Comparison of ENCODE assay signal across 25 mouse cellular contexts in the genomic region with DNA sequence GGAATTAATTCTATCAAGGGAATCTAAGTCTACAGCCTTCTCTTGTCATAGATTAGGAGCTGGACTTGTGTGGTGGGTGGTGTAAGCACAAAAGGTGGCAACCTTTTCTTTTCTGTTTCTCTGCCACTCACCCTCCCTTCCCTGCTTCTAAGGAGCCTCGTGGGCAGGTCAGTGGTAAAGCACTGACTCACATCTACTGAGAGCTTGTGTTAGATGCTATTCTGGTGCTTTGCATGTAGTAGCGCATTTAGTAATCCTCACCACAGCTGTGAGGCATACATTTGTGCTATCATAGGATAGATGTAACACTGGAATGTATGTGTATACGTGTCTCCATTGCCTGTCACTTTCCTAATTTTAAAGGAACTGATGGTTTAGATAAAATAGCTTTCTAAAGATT.
A peak's percentile ranks its signal among the peaks of the same experiment; 100 is the strongest.
DNase-seq lines count a peak whose midpoint lies in the region; ATAC-seq and TF ChIP-seq lines count a peak whose summit lies in the region.
"Had no signal": no experiment of that assay in that cellular context is flagged by ENCODE, and none has a peak within 500 bp of the region (broad histone marks: within the 10 kb centered on the region; RNA-seq: fewer than 3 reads in every experiment).

No protein-coding gene starts in this region.

- no peak overlapping the region for H3K4me2 ChIP-seq in heart, embryonic 15.5 days
- H3K4me2 ChIP-seq in CH12.LX (ENCODE audit: insufficient read depth, low read depth, poor library complexity, severe bottlenecking): no peak overlapping the region
- H3K4me2 ChIP-seq: embryonic facial prominence, embryonic 13.5 days; forebrain, embryonic 13.5 days; heart, embryonic 12.5 days; hindbrain, embryonic 12.5 days had no signal

- H3K27ac ChIP-seq in heart, embryonic 15.5 days: peak overlapping the region; percentile 4; the same call in 1 of the 2 replicates
- H3K27ac ChIP-seq in CH12.LX (ENCODE audit: insufficient read depth, low read depth): no peak overlapping the region
- H3K27ac ChIP-seq: embryonic facial prominence, embryonic 13.5 days; forebrain, embryonic 13.5 days; gastrocnemius, adult 2 months; hindbrain, embryonic 12.5 days had no signal

- 59% methylated on average over 3 of the region's 3 CpGs for WGBS in heart, embryonic 15.5 days

- in situ Hi-C loops in CH12.LX (cut with MboI; ENCODE audit: low pct_ligation_motif_present, low pct_unique_long_range_greater_than_20kb, low sequenced_read_pairs): no loop called here

- no peak overlapping the region for H3K4me3 ChIP-seq in heart, embryonic 15.5 days
- H3K4me3 ChIP-seq in CH12.LX (replicated peaks in 1 of 3; ENCODE audit: low read depth in 2 of 3, low read length in 2 of 3, poor library complexity in 1 of 3): no peak overlapping the region
- H3K4me3 ChIP-seq: embryonic facial prominence, embryonic 13.5 days; forebrain, embryonic 13.5 days; gastrocnemius, adult 2 months; heart, embryonic 12.5 days; hindbrain, embryonic 12.5 days had no signal

- no peak for TF ChIP-seq CTCF in CH12.LX (conservative IDR thresholded peaks at IDR 0.05 in 1 of 2, IDR thresholded peaks at IDR 0.05 in 1 of 2; ENCODE audit: low read depth in 2 of 2, low read length in 2 of 2)

- peak; percentile 19 to 40 for DNase-seq in frontal cortex, adult 2 months (ENCODE audit: extremely low spot score in 1 of 2, low spot score in 1 of 2)
- DNase-seq in frontal cortex, postnatal 10 days (ENCODE audit: low spot score in 2 of 2): no peak
- no peak for DNase-seq in heart, postnatal 4 days
- DNase-seq in 3T3-L1 (ENCODE audit: low read depth, low spot score): peak; percentile 27
- peak; percentile 23 for DNase-seq in CH12.LX (ENCODE audit: extremely low read depth)
- DNase-seq in layer of hippocampus, adult 11-12 months (ENCODE audit: low spot score): no peak
- DNase-seq in urinary bladder, postnatal 14 days (ENCODE audit: low spot score): no peak
- DNase-seq: adrenal gland, postnatal 14 days; B cell, adult 2 months; cerebellum, adult 18-20 months; cerebellum, adult 9-11 months; cerebellum, postnatal 36 days; gastrocnemius, adult 2 months; gastrocnemius, postnatal 25 days; heart, postnatal 36 days; kidney, adult 8-10 months had no signal

- TF ChIP-seq POLR2A in CH12.LX (IDR thresholded peaks at IDR 0.05; ENCODE audit: low read depth, low read length): no peak

- H3K79me2 ChIP-seq in CH12.LX (replicated peaks; ENCODE audit: control insufficient read depth, extremely low read depth, insufficient read depth, poor library complexity, severe bottlenecking): no peaks in the 10 kb centered on the region

- H3K9me3 ChIP-seq in heart, embryonic 15.5 days (replicated peaks): no peaks in the 10 kb centered on the region
- H3K9me3 ChIP-seq in CH12.LX (replicated peaks; ENCODE audit: low read length): peaks cover 2% of the 10 kb centered on the region
- H3K9me3 ChIP-seq: forebrain, embryonic 13.5 days; heart, embryonic 12.5 days; hindbrain, embryonic 12.5 days had no signal

- dilution Hi-C loops in CH12.LX (cut with MboI; ENCODE audit: extremely low pct_ligation_motif_present, extremely low pct_unique_long_range_greater_than_20kb, low sequenced_read_pairs): no loop called here

- TF ChIP-seq RAD21 in CH12.LX (IDR thresholded peaks at IDR 0.05; ENCODE audit: low read depth, low read length): no peak

- peaks cover 40% of the 10 kb centered on the region for H3K4me1 ChIP-seq in heart, embryonic 15.5 days (replicated peaks)
- peaks cover 0 to 11% of the 10 kb centered on the region in 2 experiments; a peak in 2 of 4 replicates for H3K4me1 ChIP-seq in CH12.LX (ENCODE audit: control insufficient read depth in 1 of 2, insufficient read depth in 2 of 2)
- H3K4me1 ChIP-seq: forebrain, embryonic 13.5 days had no signal

- no peaks in the 10 kb centered on the region for H3K27me3 ChIP-seq in heart, embryonic 15.5 days
- H3K27me3 ChIP-seq in CH12.LX (replicated peaks): no peaks in the 10 kb centered on the region
- H3K27me3 ChIP-seq: embryonic facial prominence, embryonic 13.5 days; forebrain, embryonic 13.5 days; heart, embryonic 12.5 days; hindbrain, embryonic 12.5 days had no signal

- no peak for ATAC-seq in heart, embryonic 15.5 days (replicated peaks; ENCODE audit: insufficient number of reproducible peaks, insufficient read depth, low FRiP score, low read depth)
- ATAC-seq: CD4-positive, CD25-positive, alpha-beta regulatory T cell, adult 4 months; forebrain, embryonic 13.5 days; hindbrain, embryonic 16.5 days; inflammation-experienced regulatory T-cells, adult 6 months; intestine, postnatal 0 days had no signal

- H3K36me3 ChIP-seq in heart, embryonic 15.5 days: no peaks in the 10 kb centered on the region
- H3K36me3 ChIP-seq in CH12.LX (replicated peaks in 1 of 2; ENCODE audit: control insufficient read depth in 1 of 2, insufficient read depth in 1 of 2, low read length in 1 of 2): peaks cover 8 to 44% of the 10 kb centered on the region in 2 experiments
- H3K36me3 ChIP-seq: embryonic facial prominence, embryonic 13.5 days; hindbrain, embryonic 12.5 days had no signal

- H3K9ac ChIP-seq in heart, embryonic 15.5 days: no peak overlapping the region
- H3K9ac ChIP-seq in CH12.LX (ENCODE audit: insufficient read depth, low read depth): no peak overlapping the region
- H3K9ac ChIP-seq: embryonic facial prominence, embryonic 13.5 days; forebrain, embryonic 13.5 days; heart, embryonic 12.5 days; hindbrain, embryonic 12.5 days had no signal

- no peak for TF ChIP-seq EP300 in CH12.LX (IDR thresholded peaks at IDR 0.05; ENCODE audit: low read length)

TF ChIP-seq in CH12.LX, 34 proteins besides CTCF, POLR2A, EP300 and RAD21:
- TF ChIP-seq POLR2AphosphoS2 (IDR thresholded peaks at IDR 0.05; ENCODE audit: low read depth, low read length) (no peak), JUN (IDR thresholded peaks at IDR 0.05; ENCODE audit: insufficient read depth, low read depth, low read length) (no peak), ZMIZ1 (IDR thresholded peaks at IDR 0.05; ENCODE audit: low read depth, low read length) (no peak), MYC (IDR thresholded peaks at IDR 0.05; ENCODE audit: low read depth, low read length) (no peak), MAFK (IDR thresholded peaks at IDR 0.05; ENCODE audit: insufficient replicate concordance, low read length) (no peak), TCF12 (IDR thresholded peaks at IDR 0.05; ENCODE audit: low read depth, low read length) (no peak), ZNF384 (IDR thresholded peaks at IDR 0.05; ENCODE audit: low read depth, low read length) (no peak), RCOR1 (conservative IDR thresholded peaks at IDR 0.05; ENCODE audit: low read depth, low read length) (no peak)

Comparison
In these comparisons a context has a peak if more than half of its experiments do, and no peak if none do; other contexts are left out.
1. DNase-seq: peak in frontal cortex, adult 2 months (2 of 2), 3T3-L1 (single experiment) and CH12.LX (single experiment); none in frontal cortex, postnatal 10 days (0 of 2), heart, postnatal 4 days (single experiment), layer of hippocampus, adult 11-12 months (single experiment) and urinary bladder, postnatal 14 days (single experiment).